Mouse (Mus musculus) megakaryocyte-erythroid progenitor cell, adult 5 weeks (primary cell): ENCODE data around the gene Cyp4a29. TPM values are rescaled to one million over a fixed set of nuclear protein-coding genes. Genes with fewer than 3 reads are reported as not detected.

ENCODE experiments used
- polyA plus RNA-seq: library from polyadenylated mRNA; stranded (reverse); fragments of >175 nt; gene quantifications from 2 replicates; pipeline ENCODE4 v1.2.3, GENCODE M21; 2012

The Cyp4a29 gene
- not detected in 2 replicates for polyA plus RNA-seq

GRCm38 (mm10) chr4:115241784-115242183 lies at the start of gene Cyp4a29:
Gene Cyp4a29 (plus strand): TSS chr4:115242084.

DNA sequence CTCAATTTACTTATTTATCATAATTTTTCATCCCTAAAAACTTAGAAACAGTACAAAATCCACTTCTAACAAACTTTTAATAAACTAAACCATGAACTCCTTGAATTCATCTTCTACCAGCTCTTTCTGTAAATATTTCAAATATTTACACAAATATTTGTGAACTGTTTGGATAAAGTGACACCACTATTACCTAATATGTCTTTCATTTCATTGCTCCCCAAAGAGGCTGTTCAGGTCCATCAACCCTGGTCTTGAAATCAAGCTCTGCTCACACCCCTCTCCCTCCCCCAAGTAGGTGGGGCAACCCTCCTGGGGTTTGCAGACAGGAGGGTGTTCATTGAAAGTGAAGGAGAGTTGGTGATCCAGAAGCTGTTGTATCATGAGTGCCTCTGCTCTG lies 56.9 kb downstream of the Cyp4a29 start, which contains the start of gene Cyp4a12a:
Gene Cyp4a12a, plus strand, starts transcription at position 301 of the 400 bp plus-strand sequence.

Other genes with a start within 250 kb of the Cyp4a29 start
- 2.3 and 2.5 TPM in 2 replicates for gene Stil, start 241.9 kb upstream of the Cyp4a29 start, polyA plus RNA-seq
- 56.2 and 76.1 TPM in 2 replicates for gene Tal1, start 185.7 kb upstream of the Cyp4a29 start, polyA plus RNA-seq
- 1.1 and 2.4 TPM in 2 replicates for gene Pdzk1ip1, start 153.4 kb upstream of the Cyp4a29 start, polyA plus RNA-seq
- gene Cyp4x1, start 107.8 kb upstream of the Cyp4a29 start, polyA plus RNA-seq, result 0.01 TPM in 1 of 2 replicates, not detected in the other
- gene Cyp4a12a, start 57.0 kb downstream of the Cyp4a29 start, polyA plus RNA-seq, result not detected in 2 replicates
- gene Cyp4a12b, start 169.5 kb downstream of the Cyp4a29 start, polyA plus RNA-seq, result not detected in 2 replicates
- gene Cyp4a30b, start 210.5 kb downstream of the Cyp4a29 start, polyA plus RNA-seq, result not detected in 2 replicates